11 mouse cellular contexts compared by ENCODE assay signal in genomic region chr8:108011516-108011915, GRCm38 (mm10).
A peak's percentile ranks its signal among the peaks of the same experiment; 100 is the strongest.
DNase-seq lines count a peak whose midpoint lies in the region; ATAC-seq and TF ChIP-seq lines count a peak whose summit lies in the region.
"Had no signal": no experiment of that assay in that cellular context is flagged by ENCODE, and none has a peak within 500 bp of the region (broad histone marks: within the 10 kb centered on the region; RNA-seq: fewer than 3 reads in every experiment).

No protein-coding gene starts in this region.

- H3K4me1 ChIP-seq in forebrain, embryonic 16.5 days (replicated peaks; ENCODE audit: control insufficient read depth, insufficient read depth, low read length): peaks cover 12% of the 10 kb centered on the region
- H3K4me1 ChIP-seq in forebrain, embryonic 10.5 days: peaks cover 14% of the 10 kb centered on the region
- no peaks in the 10 kb centered on the region for H3K4me1 ChIP-seq in midbrain, embryonic 14.5 days (ENCODE audit: control insufficient read depth, insufficient read depth, low read length)
- H3K4me1 ChIP-seq in midbrain, embryonic 16.5 days (ENCODE audit: control insufficient read depth, insufficient read depth, low read length): peaks cover 3% of the 10 kb centered on the region; the same call in 1 of the 2 replicates
- H3K4me1 ChIP-seq: hindbrain, embryonic 13.5 days had no signal

- no peak overlapping the region for H3K9ac ChIP-seq in forebrain, embryonic 16.5 days (replicated peaks; ENCODE audit: low read depth, low read length)
- H3K9ac ChIP-seq in midbrain, embryonic 14.5 days (replicated peaks; ENCODE audit: low read length): no peak overlapping the region
- no peak overlapping the region for H3K9ac ChIP-seq in midbrain, embryonic 16.5 days (ENCODE audit: low read depth, low read length)
- H3K9ac ChIP-seq: hindbrain, embryonic 13.5 days had no signal

- H3K9me3 ChIP-seq in forebrain, embryonic 16.5 days (ENCODE audit: control insufficient read depth, low read length): no peaks in the 10 kb centered on the region
- no peaks in the 10 kb centered on the region for H3K9me3 ChIP-seq in forebrain, embryonic 10.5 days
- H3K9me3 ChIP-seq in midbrain, embryonic 14.5 days (ENCODE audit: control insufficient read depth, low read length): no peaks in the 10 kb centered on the region
- H3K9me3 ChIP-seq in midbrain, embryonic 16.5 days (replicated peaks; ENCODE audit: control insufficient read depth, low read length, poor library complexity, severe bottlenecking): no peaks in the 10 kb centered on the region
- H3K9me3 ChIP-seq: hindbrain, embryonic 13.5 days had no signal

- ATAC-seq in forebrain, embryonic 16.5 days: peak; percentile 36; the same call in 1 of the 2 replicates
- no peak for ATAC-seq in midbrain, embryonic 14.5 days (ENCODE audit: low FRiP score, low TSS enrichment)
- no peak for ATAC-seq in midbrain, embryonic 16.5 days

- H3K27ac ChIP-seq in forebrain, embryonic 16.5 days (ENCODE audit: low read length): no peak overlapping the region
- H3K27ac ChIP-seq in forebrain, embryonic 10.5 days: no peak overlapping the region
- H3K27ac ChIP-seq in midbrain, embryonic 14.5 days (replicated peaks; ENCODE audit: low read depth, low read length): no peak overlapping the region
- no peak overlapping the region for H3K27ac ChIP-seq in midbrain, embryonic 16.5 days (ENCODE audit: low read length)
- H3K27ac ChIP-seq in layer of hippocampus, adult 2 months: peak overlapping the region; percentile 59; the same call in 1 of the 2 replicates
- H3K27ac ChIP-seq: heart, adult 2 months; hindbrain, embryonic 13.5 days; macrophage had no signal

- DNase-seq in forebrain, embryonic 10.5 days (ENCODE audit: extremely low spot score, low spot score): no peak
- peak; percentile 23 for DNase-seq in midbrain, embryonic 14.5 days
- peak; percentile 47 to 62 for DNase-seq in layer of hippocampus, adult 2 months (ENCODE audit: low spot score in 2 of 2)
- DNase-seq in right cerebral cortex, postnatal 14 days: peak; percentile 19
- no peak for DNase-seq in kidney, adult 18-20 months
- DNase-seq: heart, adult 2 months; thymus, postnatal 36 days had no signal

- 0 out of 2 replicates have a peak overlapping the region, but pooled peaks have one; percentile 11 for H3K4me2 ChIP-seq in forebrain, embryonic 16.5 days (ENCODE audit: low read length)
- H3K4me2 ChIP-seq in midbrain, embryonic 14.5 days (ENCODE audit: low read length): no peak overlapping the region
- no peak overlapping the region for H3K4me2 ChIP-seq in midbrain, embryonic 16.5 days (ENCODE audit: low read length)
- H3K4me2 ChIP-seq: hindbrain, embryonic 13.5 days had no signal

- H3K27me3 ChIP-seq in forebrain, embryonic 16.5 days (replicated peaks; ENCODE audit: control insufficient read depth, insufficient read depth, low read length): no peaks in the 10 kb centered on the region; the same call in 1 of the 2 replicates
- no peaks in the 10 kb centered on the region for H3K27me3 ChIP-seq in forebrain, embryonic 10.5 days (ENCODE audit: poor library complexity, severe bottlenecking)
- no peaks in the 10 kb centered on the region for H3K27me3 ChIP-seq in midbrain, embryonic 14.5 days (ENCODE audit: control insufficient read depth, insufficient read depth, low read length)
- H3K27me3 ChIP-seq in midbrain, embryonic 16.5 days (ENCODE audit: control insufficient read depth, insufficient read depth, low read depth, low read length): no peaks in the 10 kb centered on the region
- H3K27me3 ChIP-seq: hindbrain, embryonic 13.5 days had no signal

- no peaks in the 10 kb centered on the region for H3K36me3 ChIP-seq in forebrain, embryonic 16.5 days (ENCODE audit: control insufficient read depth, insufficient read depth)
- no peaks in the 10 kb centered on the region for H3K36me3 ChIP-seq in forebrain, embryonic 10.5 days (replicated peaks)
- no peaks in the 10 kb centered on the region for H3K36me3 ChIP-seq in midbrain, embryonic 14.5 days (ENCODE audit: control insufficient read depth, insufficient read depth, low read length)
- H3K36me3 ChIP-seq in midbrain, embryonic 16.5 days (ENCODE audit: control insufficient read depth, insufficient read depth, low read length): no peaks in the 10 kb centered on the region
- H3K36me3 ChIP-seq: hindbrain, embryonic 13.5 days had no signal

- TF ChIP-seq CTCF in layer of hippocampus, adult 2 months (conservative IDR thresholded peaks at IDR 0.05): no peak

- 26% methylated on average over 11 of the region's 11 CpGs for WGBS in forebrain, embryonic 16.5 days
- WGBS in forebrain, embryonic 10.5 days: 88% methylated on average over 11 of the region's 11 CpGs
- 82% methylated on average over 11 of the region's 11 CpGs for WGBS in midbrain, embryonic 14.5 days
- 77% methylated on average over 11 of the region's 11 CpGs for WGBS in midbrain, embryonic 16.5 days

- H3K4me3 ChIP-seq in forebrain, embryonic 16.5 days (replicated peaks; ENCODE audit: low read length): no peak overlapping the region
- H3K4me3 ChIP-seq in forebrain, embryonic 10.5 days: no peak overlapping the region
- no peak overlapping the region for H3K4me3 ChIP-seq in midbrain, embryonic 14.5 days (replicated peaks; ENCODE audit: low read depth, low read length)
- H3K4me3 ChIP-seq in midbrain, embryonic 16.5 days (ENCODE audit: low read depth, low read length): no peak overlapping the region
- peak overlapping the region; percentile 12; the same call in 1 of the 2 replicates for H3K4me3 ChIP-seq in layer of hippocampus, adult 2 months
- H3K4me3 ChIP-seq: heart, adult 2 months; hindbrain, embryonic 13.5 days had no signal

Comparison
In these comparisons a context has a peak if more than half of its experiments do, and no peak if none do; other contexts are left out.
1. DNase-seq: peak in midbrain, embryonic 14.5 days (single experiment), layer of hippocampus, adult 2 months (2 of 2) and right cerebral cortex, postnatal 14 days (single experiment); none in forebrain, embryonic 10.5 days (single experiment) and kidney, adult 18-20 months (single experiment).